8 mouse cellular contexts compared by ENCODE assay signal in genomic region chr2:24367895-24368261, GRCm38 (mm10). TPM values are rescaled to one million over a fixed set of nuclear protein-coding genes. Genes with fewer than 3 reads are reported as not detected.
DNase-seq lines count a peak whose midpoint lies in the region; ATAC-seq lines count a peak whose summit lies in the region.

No protein-coding gene starts in this region.

- no peaks in the 10 kb centered on the region for H3K9me3 ChIP-seq in embryonic facial prominence, embryonic 10.5 days
- no peaks in the 10 kb centered on the region for H3K9me3 ChIP-seq in hindbrain, embryonic 15.5 days
- H3K9me3 ChIP-seq in midbrain, embryonic 13.5 days, result no peaks in the 10 kb centered on the region

- peak overlapping the region; percentile 57 for H3K4me3 ChIP-seq in embryonic facial prominence, embryonic 10.5 days
- H3K4me3 ChIP-seq in hindbrain, embryonic 15.5 days, result peak overlapping the region; percentile 40
- peak overlapping the region; percentile 42 for H3K4me3 ChIP-seq in midbrain, embryonic 13.5 days (replicated peaks)

- no peaks in the 10 kb centered on the region for H3K36me3 ChIP-seq in embryonic facial prominence, embryonic 10.5 days (replicated peaks)
- H3K36me3 ChIP-seq in hindbrain, embryonic 15.5 days, result no peaks in the 10 kb centered on the region
- H3K36me3 ChIP-seq in midbrain, embryonic 13.5 days, result no peaks in the 10 kb centered on the region

- H3K4me1 ChIP-seq in embryonic facial prominence, embryonic 10.5 days, result peaks cover 8% of the 10 kb centered on the region
- peaks cover 7% of the 10 kb centered on the region; the same call in 1 of the 2 replicates for H3K4me1 ChIP-seq in hindbrain, embryonic 15.5 days (replicated peaks)
- peaks cover 5% of the 10 kb centered on the region; the same call in 1 of the 2 replicates for H3K4me1 ChIP-seq in midbrain, embryonic 13.5 days (replicated peaks)

- 61% methylated on average over 4 of the region's 4 CpGs for WGBS in embryonic facial prominence, embryonic 10.5 days
- WGBS in hindbrain, embryonic 15.5 days, result 72% methylated on average over 4 of the region's 4 CpGs
- WGBS in midbrain, embryonic 13.5 days, result 73% methylated on average over 4 of the region's 4 CpGs

- H3K4me2 ChIP-seq in hindbrain, embryonic 15.5 days, result peak overlapping the region; percentile 69
- peak overlapping the region; percentile 68 for H3K4me2 ChIP-seq in midbrain, embryonic 13.5 days (replicated peaks)

- peaks cover 33% of the 10 kb centered on the region for H3K27me3 ChIP-seq in embryonic facial prominence, embryonic 10.5 days (replicated peaks; ENCODE audit: low read depth, poor library complexity, severe bottlenecking)
- no peaks in the 10 kb centered on the region for H3K27me3 ChIP-seq in hindbrain, embryonic 15.5 days
- H3K27me3 ChIP-seq in midbrain, embryonic 13.5 days, result peaks cover 16% of the 10 kb centered on the region

- ATAC-seq in hindbrain, embryonic 15.5 days (ENCODE audit: low FRiP score, low read depth), result 0 out of 2 replicates have a peak, but pooled peaks have one; percentile 6
- no peak; the same call in none of the 2 replicates for ATAC-seq in midbrain, embryonic 13.5 days

- no peak overlapping the region for H3K27ac ChIP-seq in embryonic facial prominence, embryonic 10.5 days (replicated peaks)
- no peak overlapping the region for H3K27ac ChIP-seq in hindbrain, embryonic 15.5 days (replicated peaks)
- no peak overlapping the region for H3K27ac ChIP-seq in midbrain, embryonic 13.5 days

- H3K9ac ChIP-seq in hindbrain, embryonic 15.5 days, result peak overlapping the region; percentile 44; the same call in 1 of the 2 replicates
- H3K9ac ChIP-seq in midbrain, embryonic 13.5 days (replicated peaks), result no peak overlapping the region

- DNase-seq in kidney, adult 9 months, result peak; percentile 7
- no peak for DNase-seq in kidney, postnatal 10 days
- no peak for DNase-seq in embryonic facial prominence, embryonic 10.5 days (ENCODE audit: low spot score)
- DNase-seq in gastrocnemius, postnatal 25 days, result no peak
- no peak for DNase-seq in gastrocnemius, postnatal 4 days (ENCODE audit: low spot score in 2 of 2)
- DNase-seq in adrenal gland, postnatal 4 days (ENCODE audit: low spot score in 2 of 2), result no peak

RNA-seq across cellular contexts. Expression of gene Psd4, which starts 0.5 kb away (rescaled TPM):
- polyA plus RNA-seq in embryonic facial prominence, embryonic 10.5 days (2016; fragmentation: Nextera tagmentation; extraction: Ambion mirVana), result 0.52 and 0.81 TPM in 2 replicates
- 0.81 and 0.86 TPM in 2 replicates for polyA plus RNA-seq in hindbrain, embryonic 15.5 days (2015; fragmentation: Nextera tagmentation; extraction: Ambion mirVana)
- polyA plus RNA-seq in midbrain, embryonic 13.5 days (2015; fragmentation: Nextera tagmentation; extraction: Ambion mirVana), result 0.28 and 0.37 TPM in 2 replicates
- under 1 TPM; 0.13 to 0.49 TPM for total RNA-seq in gastrocnemius, postnatal 25 days (2021)
- total RNA-seq in gastrocnemius, postnatal 4 days (2021), result 1 to 10 TPM; 1.7 to 2.4 TPM
- 1 to 10 TPM; 1.6 to 3.1 TPM for total RNA-seq in adrenal gland, postnatal 4 days (2021)

RNA-seq across cellular contexts. Expression of gene Il1rn, which starts 31.2 kb away (rescaled TPM):
- polyA plus RNA-seq in embryonic facial prominence, embryonic 10.5 days (2016; fragmentation: Nextera tagmentation; extraction: Ambion mirVana), result not detected in 2 replicates
- 0.80 TPM in 1 of 2 replicates, not detected in the other for polyA plus RNA-seq in hindbrain, embryonic 15.5 days (2015; fragmentation: Nextera tagmentation; extraction: Ambion mirVana)
- 0.17 and 0.19 TPM in 2 replicates for polyA plus RNA-seq in midbrain, embryonic 13.5 days (2015; fragmentation: Nextera tagmentation; extraction: Ambion mirVana)
- total RNA-seq in gastrocnemius, postnatal 25 days (2021), result not detected
- under 1 TPM; 0.27 to 0.65 TPM for total RNA-seq in gastrocnemius, postnatal 4 days (2021)
- total RNA-seq in adrenal gland, postnatal 4 days (2021), result under 1 TPM; 0.28 to 0.99 TPM
